Mouse (Mus musculus) olfactory bulb, adult 2 months (tissue): ENCODE measurements around the gene Sdc1.

Source experiments
- CTCF ChIP-seq: fragments of 200-500 bp; IDR thresholded peaks from 2 replicates; pipeline ENCODE4 v1.5.1; 2012; ENCODE audit warnings: low read depth, mild to moderate bottlenecking, low read length, moderate library complexity; ENCODE audit not compliant: insufficient read depth
- POLR2A ChIP-seq: fragments of 200-500 bp; IDR thresholded peaks from 2 replicates; pipeline ENCODE4 v1.6.1; 2012; ENCODE audit warnings: mild to moderate bottlenecking, low read depth, low read length, moderate library complexity; ENCODE audit not compliant: insufficient read depth

DNA sequence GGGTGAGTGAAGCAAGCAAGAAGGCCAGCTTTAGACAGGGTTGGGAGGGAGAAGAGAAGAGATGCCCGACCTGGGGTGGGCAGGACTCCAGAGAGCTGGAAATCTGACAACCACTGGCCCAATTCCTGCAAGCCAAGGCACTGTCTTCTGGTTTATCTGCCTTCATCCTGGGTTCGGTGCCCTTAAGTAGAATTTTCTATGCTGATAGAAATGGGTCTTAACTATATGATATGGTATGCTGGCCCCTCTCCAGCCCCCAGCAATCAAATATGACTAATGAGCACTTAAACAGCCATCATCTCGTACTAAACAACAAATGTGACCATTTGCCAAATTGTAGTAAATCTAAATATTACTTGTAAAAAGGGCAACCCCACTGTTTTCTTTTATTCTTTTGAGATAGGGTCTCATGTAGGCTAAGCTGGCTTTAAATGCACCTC is 47.1 kb downstream of the Sdc1 start:
- TF ChIP-seq POLR2A (no peak), CTCF (no peak)
